Mouse (Mus musculus): ENCODE data around the gene Pnliprp2. TPM values are rescaled to one million over a fixed set of nuclear protein-coding genes. Genes with fewer than 3 reads are reported as not detected.

Gene Pnliprp2
- polyA plus RNA-seq, 1 experiment from 2014 or later: 0.22 TPM

- H3K27me3 ChIP-seq (replicated peaks; ENCODE audit: control insufficient read depth, insufficient read depth, low read length): no peaks in the 10 kb centered on the region
- no peak for ATAC-seq
- H3K9ac ChIP-seq (ENCODE audit: low read length): no peak overlapping the region
- 84% methylated on average over 5 of the region's 5 CpGs for WGBS
- no peak for DNase-seq (ENCODE audit: low spot score)
- H3K4me3 ChIP-seq (ENCODE audit: low read depth, low read length): no peak overlapping the region
- no peaks in the 10 kb centered on the region for H3K36me3 ChIP-seq (ENCODE audit: control insufficient read depth, insufficient read depth, low read length)
- H3K4me2 ChIP-seq (ENCODE audit: low read length): no peak overlapping the region
- H3K27ac ChIP-seq (ENCODE audit: low read depth, low read length): no peak overlapping the region
- H3K9me3 ChIP-seq (replicated peaks; ENCODE audit: control insufficient read depth, low read length): no peaks in the 10 kb centered on the region
- H3K4me1 ChIP-seq (ENCODE audit: control insufficient read depth, insufficient read depth, low read length): no peaks in the 10 kb centered on the region
These were observed 51.0 kb downstream of the Pnliprp2 start for GRCm38 (mm10) chr19:58810536-58810935.

- no peak overlapping the region for H3K4me3 ChIP-seq (ENCODE audit: low read depth, low read length)
- H3K36me3 ChIP-seq (ENCODE audit: control insufficient read depth, insufficient read depth, low read length): no peaks in the 10 kb centered on the region
- H3K4me1 ChIP-seq (ENCODE audit: control insufficient read depth, insufficient read depth, low read length): no peaks in the 10 kb centered on the region
- no peaks in the 10 kb centered on the region for H3K9me3 ChIP-seq (replicated peaks; ENCODE audit: control insufficient read depth, low read length)
- H3K27ac ChIP-seq (ENCODE audit: low read depth, low read length): no peak overlapping the region
- H3K9ac ChIP-seq (ENCODE audit: low read length): no peak overlapping the region
- DNase-seq (ENCODE audit: low spot score): no peak
- no peak overlapping the region for H3K4me2 ChIP-seq (ENCODE audit: low read length)
- no peak for ATAC-seq
- H3K27me3 ChIP-seq (replicated peaks; ENCODE audit: control insufficient read depth, insufficient read depth, low read length): no peaks in the 10 kb centered on the region
- WGBS: 86% methylated on average over 13 of the region's 13 CpGs
These were observed 55.8 kb downstream of the Pnliprp2 start for GRCm38 (mm10) chr19:58815179-58815922.

- Histone ChIP-seq H3K4me2 (ENCODE audit: low read length) (no peak overlapping the region), H3K4me1 (ENCODE audit: control insufficient read depth, insufficient read depth, low read length) (no peaks in the 10 kb centered on the region), H3K27ac (ENCODE audit: low read depth, low read length) (no peak overlapping the region; the same call in 1 of the 2 replicates), H3K27me3 (replicated peaks; ENCODE audit: control insufficient read depth, insufficient read depth, low read length) (no peaks in the 10 kb centered on the region), H3K36me3 (ENCODE audit: control insufficient read depth, insufficient read depth, low read length) (no peaks in the 10 kb centered on the region), H3K4me3 (ENCODE audit: low read depth, low read length) (no peak overlapping the region), H3K9ac (ENCODE audit: low read length) (no peak overlapping the region), H3K9me3 (replicated peaks; ENCODE audit: control insufficient read depth, low read length) (no peaks in the 10 kb centered on the region)
- DNase-seq (ENCODE audit: low spot score): no peak
- 89% methylated on average over 17 of the region's 17 CpGs for WGBS
- no peak for ATAC-seq
These were observed 57.0 kb downstream of the Pnliprp2 start for GRCm38 (mm10) chr19:58816453-58817041.

GRCm38 (mm10) chr19:58817398-58817797 is 57.9 kb downstream of the Pnliprp2 start:
- ATAC-seq (no peak), DNase-seq (ENCODE audit: low spot score) (no peak)
- Histone ChIP-seq H3K27me3 (replicated peaks; ENCODE audit: control insufficient read depth, insufficient read depth, low read length) (no peaks in the 10 kb centered on the region), H3K4me1 (ENCODE audit: control insufficient read depth, insufficient read depth, low read length) (no peaks in the 10 kb centered on the region), H3K27ac (ENCODE audit: low read depth, low read length) (no peak overlapping the region), H3K36me3 (ENCODE audit: control insufficient read depth, insufficient read depth, low read length) (no peaks in the 10 kb centered on the region), H3K4me2 (ENCODE audit: low read length) (no peak overlapping the region), H3K9ac (ENCODE audit: low read length) (no peak overlapping the region), H3K4me3 (ENCODE audit: low read depth, low read length) (no peak overlapping the region), H3K9me3 (replicated peaks; ENCODE audit: control insufficient read depth, low read length) (no peaks in the 10 kb centered on the region)
- 90% methylated on average over 11 of the region's 11 CpGs for WGBS

GRCm38 (mm10) chr19:58818571-58819415 is 59.3 kb downstream of the Pnliprp2 start:
- H3K4me3 ChIP-seq (ENCODE audit: low read depth, low read length): no peak overlapping the region
- WGBS: 83% methylated on average over 14 of the region's 14 CpGs
- no peak for ATAC-seq

GRCm38 (mm10) chr19:58822454-58823200 is 63.1 kb downstream of the Pnliprp2 start:
- WGBS: 87% methylated on average over 20 of the region's 20 CpGs
- Histone ChIP-seq H3K4me3 (ENCODE audit: low read depth, low read length) (no peak overlapping the region), H3K9me3 (replicated peaks; ENCODE audit: control insufficient read depth, low read length) (no peaks in the 10 kb centered on the region), H3K27me3 (replicated peaks; ENCODE audit: control insufficient read depth, insufficient read depth, low read length) (no peaks in the 10 kb centered on the region), H3K4me2 (ENCODE audit: low read length) (no peak overlapping the region), H3K4me1 (ENCODE audit: control insufficient read depth, insufficient read depth, low read length) (no peaks in the 10 kb centered on the region), H3K9ac (ENCODE audit: low read length) (no peak overlapping the region), H3K27ac (ENCODE audit: low read depth, low read length) (no peak overlapping the region), H3K36me3 (ENCODE audit: control insufficient read depth, insufficient read depth, low read length) (0 out of 2 replicates have a peak, but pooled peaks cover 4% of the 10 kb centered on the region)
- DNase-seq (ENCODE audit: low spot score): no peak
- no peak for ATAC-seq

More at GRCm38 (mm10) chr19:58818571-58819415, 59.3 kb downstream of the Pnliprp2 start:
- Histone ChIP-seq H3K9me3 (replicated peaks; ENCODE audit: control insufficient read depth, low read length) (no peaks in the 10 kb centered on the region), H3K4me2 (ENCODE audit: low read length) (no peak overlapping the region), H3K9ac (ENCODE audit: low read length) (no peak overlapping the region), H3K27me3 (replicated peaks; ENCODE audit: control insufficient read depth, insufficient read depth, low read length) (no peaks in the 10 kb centered on the region), H3K36me3 (ENCODE audit: control insufficient read depth, insufficient read depth, low read length) (no peaks in the 10 kb centered on the region), H3K27ac (ENCODE audit: low read depth, low read length) (no peak overlapping the region), H3K4me1 (ENCODE audit: control insufficient read depth, insufficient read depth, low read length) (no peaks in the 10 kb centered on the region)
- no peak for DNase-seq (ENCODE audit: low spot score)

- no peaks in the 10 kb centered on the region for H3K27me3 ChIP-seq (replicated peaks; ENCODE audit: control insufficient read depth, insufficient read depth, low read length)
- no peak overlapping the region for H3K4me2 ChIP-seq (ENCODE audit: low read length)
- H3K4me3 ChIP-seq (ENCODE audit: low read depth, low read length): no peak overlapping the region
- H3K4me1 ChIP-seq (ENCODE audit: control insufficient read depth, insufficient read depth, low read length): no peaks in the 10 kb centered on the region
- no peak overlapping the region for H3K27ac ChIP-seq (ENCODE audit: low read depth, low read length)
- no peaks in the 10 kb centered on the region for H3K9me3 ChIP-seq (replicated peaks; ENCODE audit: control insufficient read depth, low read length)
- ATAC-seq: no peak
- 0 out of 2 replicates have a peak, but pooled peaks cover 4% of the 10 kb centered on the region for H3K36me3 ChIP-seq (ENCODE audit: control insufficient read depth, insufficient read depth, low read length)
- 94% methylated on average over 3 of the region's 3 CpGs for WGBS
- no peak for DNase-seq (ENCODE audit: low spot score)
- H3K9ac ChIP-seq (ENCODE audit: low read length): no peak overlapping the region
These were observed 63.8 kb downstream of the Pnliprp2 start for GRCm38 (mm10) chr19:58823301-58823700.

GRCm38 (mm10) chr19:58824316-58824715 is 64.8 kb downstream of the Pnliprp2 start:
- Histone ChIP-seq H3K36me3 (ENCODE audit: control insufficient read depth, insufficient read depth, low read length) (0 out of 2 replicates have a peak, but pooled peaks cover 4% of the 10 kb centered on the region), H3K4me3 (ENCODE audit: low read depth, low read length) (no peak overlapping the region), H3K27ac (ENCODE audit: low read depth, low read length) (no peak overlapping the region), H3K9me3 (replicated peaks; ENCODE audit: control insufficient read depth, low read length) (no peaks in the 10 kb centered on the region), H3K9ac (ENCODE audit: low read length) (no peak overlapping the region), H3K27me3 (replicated peaks; ENCODE audit: control insufficient read depth, insufficient read depth, low read length) (no peaks in the 10 kb centered on the region), H3K4me1 (ENCODE audit: control insufficient read depth, insufficient read depth, low read length) (no peaks in the 10 kb centered on the region; the same call in 1 of the 2 replicates), H3K4me2 (ENCODE audit: low read length) (no peak overlapping the region)
- WGBS: 57% methylated on average over 1 of the region's 1 CpGs
- DNase-seq (ENCODE audit: low spot score) (no peak), ATAC-seq (no peak)
